Mouse (Mus musculus) spleen, adult 2 months (tissue): ENCODE measurements at regions not wholly inside any gene's neighbourhood (a gene's known extent, or its start where the extent isn't known, plus 50 kb on each side); places are given as distances from the start of the nearest gene placed in this dataset.

ENCODE experiments used
- DNase-seq, 2 experiments: peaks; one replicate each; pipeline versions ENCODE4 v3.0.0 to v3.0.0-alpha.2; 2012 to 2021; ENCODE audit warnings: low spot score in 2 of 2, low read depth in 1 of 2
- H3K27ac ChIP-seq: fragments of 200-500 bp; 2 replicates; pipeline ENCODE4 v1.5.1; 2012; ENCODE audit warnings: low read length, inconsistent platforms; ENCODE audit not compliant: insufficient read depth
- H3K27me3 ChIP-seq: fragments of 200-500 bp; 2 replicates; pipeline ENCODE4 v1.6.1; 2012; ENCODE audit warnings: mild to moderate bottlenecking, moderate library complexity, low read length, inconsistent platforms; ENCODE audit not compliant: control insufficient read depth, insufficient read depth
- H3K36me3 ChIP-seq: fragments of 200-500 bp; 2 replicates; pipeline ENCODE4 v1.6.1; 2012; ENCODE audit warnings: mild to moderate bottlenecking, low read length, inconsistent platforms; ENCODE audit not compliant: control insufficient read depth, insufficient read depth
- H3K4me1 ChIP-seq: fragments of 200-500 bp; 2 replicates; pipeline ENCODE4 v1.6.1; 2011; ENCODE audit warnings: inconsistent platforms; ENCODE audit not compliant: control insufficient read depth, insufficient read depth, insufficient read length
- H3K4me3 ChIP-seq: fragments of 200-500 bp; 2 replicates; pipeline ENCODE4 v1.5.1; 2011; ENCODE audit warnings: mild to moderate bottlenecking, inconsistent platforms; ENCODE audit not compliant: insufficient read depth, insufficient read length; ENCODE audit errors: extremely low read depth
- CTCF ChIP-seq: fragments of 200-500 bp; IDR thresholded peaks from 2 replicates; pipeline ENCODE4 v1.5.1; 2011; ENCODE audit warnings: mild to moderate bottlenecking, inconsistent platforms; ENCODE audit not compliant: insufficient read depth, insufficient read length, insufficient replicate concordance; ENCODE audit errors: extremely low read depth
- POLR2A ChIP-seq: fragments of 200-500 bp; IDR thresholded peaks from 2 replicates; pipeline ENCODE4 v1.6.1; 2011; ENCODE audit warnings: low read depth, low read length, inconsistent platforms
- WGBS: fragments of 180-500 bp; shearing (Covaris S2); methylation state at CpG from one replicate; pipeline ENCODE4 v1.1.7; 2018; 5-methylcytosine and 5-hydroxymethylcytosine counted together

DNA sequence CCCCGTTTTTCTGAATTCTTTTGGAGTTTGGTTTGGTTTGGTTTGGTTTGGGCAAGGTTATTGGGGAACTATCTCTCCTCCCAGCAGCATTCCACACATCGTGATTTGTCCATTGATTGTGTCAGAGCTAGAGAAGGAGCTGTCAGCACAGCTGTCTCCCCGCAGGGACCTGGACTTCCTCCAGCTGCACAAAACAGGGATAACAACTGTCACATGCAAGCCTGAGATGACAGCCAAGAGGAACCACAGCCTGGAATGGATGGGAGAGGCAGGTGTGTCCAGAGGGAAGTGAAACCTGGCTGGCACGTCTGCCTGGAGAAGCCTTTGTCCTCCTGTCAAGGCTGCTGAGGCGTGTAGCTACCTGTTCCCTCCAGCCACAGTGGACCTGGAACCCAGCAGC is 274.5 kb upstream of the Sulf2 start:
- H3K4me1 ChIP-seq, result peaks cover 3% of the 10 kb centered on the region; the same call in 1 of the 2 replicates
- no peaks in the 10 kb centered on the region for H3K36me3 ChIP-seq
- no peaks in the 10 kb centered on the region for H3K27me3 ChIP-seq
- H3K27ac ChIP-seq, result no peak overlapping the region
- no peak overlapping the region for H3K4me3 ChIP-seq
- no peak for DNase-seq
- no peak for TF ChIP-seq CTCF
- TF ChIP-seq POLR2A, result no peak
- 45% methylated on average over 5 of the region's 5 CpGs for WGBS

DNA sequence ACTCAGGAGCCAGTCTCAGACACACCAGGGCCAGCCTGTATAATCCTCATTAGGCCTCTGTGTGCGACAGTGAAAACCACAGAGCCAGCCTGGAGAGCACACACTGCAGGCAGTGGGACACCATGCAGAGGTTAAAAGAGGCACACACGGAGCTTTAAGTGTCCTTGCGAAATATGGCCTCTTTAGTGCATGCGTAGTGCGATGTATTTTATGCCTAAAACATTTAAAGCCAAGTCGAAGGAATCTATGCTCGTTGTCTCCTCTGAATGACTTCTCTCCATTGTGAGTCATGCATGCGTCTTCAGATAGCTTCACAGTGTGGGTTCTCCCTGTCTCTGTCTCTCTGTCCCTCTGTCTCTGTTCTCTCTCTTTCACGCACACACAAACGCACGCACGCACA is 274.0 kb upstream of the Sulf2 start:
- Histone ChIP-seq H3K4me3 (no peak overlapping the region), H3K36me3 (no peaks in the 10 kb centered on the region), H3K4me1 (peaks cover 3% of the 10 kb centered on the region; the same call in 1 of the 2 replicates), H3K27ac (no peak overlapping the region), H3K27me3 (no peaks in the 10 kb centered on the region)
- 91% methylated on average over 12 of the region's 12 CpGs for WGBS
- DNase-seq, result no peak
- TF ChIP-seq POLR2A (no peak), CTCF (no peak)

DNA sequence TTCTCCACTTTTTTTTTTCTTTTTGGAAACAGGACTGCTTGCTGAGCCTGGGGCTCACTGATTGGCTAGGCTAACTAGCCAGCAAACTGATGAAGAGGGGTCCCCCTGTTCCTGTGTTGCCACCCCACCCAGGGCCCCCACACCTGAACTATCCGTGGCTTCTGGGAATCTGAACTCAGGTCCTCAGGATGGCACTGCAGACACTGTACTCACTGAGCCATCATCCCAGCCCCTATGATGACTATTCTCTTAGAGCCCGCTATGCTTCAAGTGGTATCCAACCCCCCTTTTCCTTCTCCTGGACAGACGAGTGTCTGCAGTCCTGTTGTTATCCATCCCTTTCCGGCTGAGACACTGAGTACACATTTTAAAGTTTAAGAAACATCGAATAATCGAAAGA is 271.9 kb upstream of the Sulf2 start:
- Histone ChIP-seq H3K36me3 (no peaks in the 10 kb centered on the region), H3K4me1 (peaks cover 3% of the 10 kb centered on the region; the same call in 1 of the 2 replicates), H3K27me3 (no peaks in the 10 kb centered on the region), H3K27ac (no peak overlapping the region), H3K4me3 (no peak overlapping the region)
- WGBS, result 91% methylated on average over 6 of the region's 6 CpGs
- DNase-seq, result no peak
- TF ChIP-seq CTCF (no peak), POLR2A (no peak)

DNA sequence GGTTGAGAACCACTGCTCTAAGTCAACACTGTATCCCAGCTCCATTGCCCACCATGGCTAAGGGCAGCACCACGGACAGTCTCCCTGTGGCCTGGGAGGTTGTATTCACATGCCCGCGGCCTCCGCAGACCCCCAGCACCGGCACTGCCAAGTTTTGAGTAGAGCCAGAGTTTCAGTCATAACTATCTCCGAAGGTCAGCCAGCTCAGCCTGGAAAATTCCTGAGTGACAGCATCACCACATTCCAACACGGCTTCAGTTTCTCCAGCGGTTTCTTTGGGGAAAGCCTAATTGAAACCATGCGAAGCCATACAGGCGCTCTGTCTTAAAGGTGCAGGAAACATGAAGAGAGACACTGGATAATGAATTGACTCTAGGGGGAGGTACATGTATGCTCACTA is 271.5 kb upstream of the Sulf2 start:
- DNase-seq, result no peak
- Histone ChIP-seq H3K4me1 (peaks cover 3% of the 10 kb centered on the region; the same call in 1 of the 2 replicates), H3K36me3 (no peaks in the 10 kb centered on the region), H3K27ac (no peak overlapping the region), H3K27me3 (no peaks in the 10 kb centered on the region), H3K4me3 (no peak overlapping the region)
- 88% methylated on average over 10 of the region's 10 CpGs for WGBS
- TF ChIP-seq CTCF (no peak), POLR2A (no peak)

DNA sequence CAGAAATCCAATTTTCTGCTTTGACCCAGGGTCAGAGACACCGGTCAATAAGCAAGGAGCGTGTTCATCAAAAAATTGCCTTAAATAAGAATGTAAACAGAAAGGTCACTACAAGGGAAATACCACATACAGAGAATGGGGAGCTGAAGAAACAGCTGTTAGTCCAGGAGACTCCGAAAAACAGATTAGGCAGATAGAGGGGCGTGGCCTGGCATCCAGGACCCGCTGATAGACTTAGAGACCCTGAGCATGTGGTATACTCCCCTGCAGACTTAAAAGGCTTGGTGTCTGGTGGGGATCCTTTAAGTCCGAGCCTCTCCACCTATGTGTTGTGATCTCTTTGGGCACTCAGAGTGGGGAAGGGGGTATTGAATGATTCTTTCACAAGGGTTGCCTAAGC is 271.0 kb upstream of the Sulf2 start:
- H3K27ac ChIP-seq, result no peak overlapping the region
- H3K27me3 ChIP-seq, result no peaks in the 10 kb centered on the region
- H3K4me1 ChIP-seq, result peaks cover 3% of the 10 kb centered on the region; the same call in 1 of the 2 replicates
- DNase-seq, result no peak
- TF ChIP-seq POLR2A (no peak), CTCF (no peak)
- WGBS, result 84% methylated on average over 6 of the region's 6 CpGs
- no peak overlapping the region for H3K4me3 ChIP-seq
- no peaks in the 10 kb centered on the region for H3K36me3 ChIP-seq

DNA sequence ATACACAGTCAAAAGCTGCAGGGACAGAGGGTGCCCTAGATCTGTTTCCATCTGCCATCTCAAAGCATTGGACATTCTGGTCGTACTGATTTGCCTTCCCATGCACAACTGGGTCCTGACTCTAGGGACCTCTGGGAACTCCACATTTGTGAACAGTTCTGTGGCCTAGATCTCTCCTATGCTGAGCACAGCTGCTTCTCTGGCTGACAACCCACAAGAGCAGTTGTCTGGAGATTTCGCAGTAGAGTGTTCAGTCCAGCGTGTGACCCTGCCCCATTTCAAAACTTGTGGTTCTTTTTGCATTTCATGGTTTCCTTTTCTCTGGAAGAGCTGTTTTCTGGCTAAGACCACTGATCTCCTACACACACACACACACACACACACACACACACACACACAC is 269.7 kb upstream of the Sulf2 start:
- H3K36me3 ChIP-seq, result no peaks in the 10 kb centered on the region
- TF ChIP-seq CTCF, result no peak
- no peak for TF ChIP-seq POLR2A
- WGBS, result 31% methylated on average over 3 of the region's 3 CpGs

DNA sequence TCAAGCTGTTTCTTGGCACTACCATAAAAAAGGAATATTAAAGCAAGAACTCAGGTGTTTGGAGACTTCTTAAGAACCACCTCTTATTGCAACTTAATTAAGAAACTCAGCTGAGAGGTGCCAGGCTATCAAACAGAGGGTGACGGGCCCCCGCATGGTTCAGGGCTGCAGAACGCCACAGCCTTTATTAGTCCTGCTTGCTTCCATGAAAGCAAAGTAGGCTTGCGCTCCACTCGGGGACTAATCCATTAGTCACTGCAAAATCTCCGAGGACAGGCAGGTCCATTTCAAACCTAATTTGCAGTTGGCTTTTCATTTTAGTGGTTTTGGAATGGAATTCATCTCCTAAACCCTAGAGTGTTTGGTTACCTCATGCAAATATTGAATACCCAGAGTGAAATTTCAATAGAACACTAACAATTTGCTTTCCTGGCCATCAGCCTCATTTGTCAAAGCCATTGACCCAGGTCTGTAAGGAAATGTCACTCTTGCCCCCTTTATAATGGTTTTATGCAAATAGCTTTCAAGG is 267.7 kb upstream of the Sulf2 start:
- TF ChIP-seq POLR2A, result no peak
- no peak for TF ChIP-seq CTCF
- Histone ChIP-seq H3K4me3 (no peak overlapping the region), H3K27ac (no peak overlapping the region), H3K27me3 (no peaks in the 10 kb centered on the region), H3K4me1 (no peaks in the 10 kb centered on the region; the same call in 1 of the 2 replicates), H3K36me3 (no peaks in the 10 kb centered on the region)
- WGBS, result 94% methylated on average over 6 of the region's 6 CpGs
- no peak for DNase-seq

More for the DNA sequence above, 269.7 kb upstream of the Sulf2 start:
- Histone ChIP-seq H3K4me3 (no peak overlapping the region), H3K27me3 (no peaks in the 10 kb centered on the region), H3K27ac (no peak overlapping the region), H3K4me1 (peaks cover 3% of the 10 kb centered on the region; the same call in 1 of the 2 replicates)
- no peak for DNase-seq
